Mouse (Mus musculus): ENCODE measurements around the gene Wee1. TPM values are rescaled to one million over a fixed set of nuclear protein-coding genes. Genes with fewer than 3 reads are reported as not detected.
"Not testable (repeated sequence)": the region's sequence is repeated elsewhere in the genome, so short reads cannot be mapped to it uniquely, and the experiment has no call there.

Gene Wee1
- polyA plus RNA-seq, 1 experiment = 4.1 TPM

DNA sequence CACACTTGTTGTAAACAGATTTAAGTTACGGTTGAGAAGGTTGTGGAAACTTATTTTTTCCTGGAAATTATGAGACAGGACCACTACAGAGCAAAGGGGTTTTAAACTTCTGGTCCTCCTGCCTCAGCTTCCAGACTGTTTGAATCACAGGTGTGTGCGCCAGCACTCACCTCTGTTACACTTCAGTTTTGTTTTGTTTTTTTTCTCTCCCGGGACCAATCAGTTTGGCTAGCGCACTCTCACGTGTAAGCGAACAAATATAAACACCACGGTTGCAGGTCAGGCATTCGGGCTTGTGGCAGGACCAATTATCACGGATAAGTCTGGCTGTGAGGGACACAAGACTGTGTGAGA lies 707 bp upstream of the Wee1 start:
- H3K4me3 ChIP-seq (replicated peaks) = peak overlapping the region; percentile 100
- peaks cover 35% of the 10 kb centered on the region for H3K4me1 ChIP-seq
- H3K36me3 ChIP-seq (replicated peaks; ENCODE audit: low read length) = peaks cover under 1% of the 10 kb centered on the region
- no peaks in the 10 kb centered on the region for H3K27me3 ChIP-seq (replicated peaks)
- no peak for TF ChIP-seq FLI1 (IDR thresholded peaks at IDR 0.05; ENCODE audit: low read length)
- no peaks in the 10 kb centered on the region for H3K9me3 ChIP-seq

DNA sequence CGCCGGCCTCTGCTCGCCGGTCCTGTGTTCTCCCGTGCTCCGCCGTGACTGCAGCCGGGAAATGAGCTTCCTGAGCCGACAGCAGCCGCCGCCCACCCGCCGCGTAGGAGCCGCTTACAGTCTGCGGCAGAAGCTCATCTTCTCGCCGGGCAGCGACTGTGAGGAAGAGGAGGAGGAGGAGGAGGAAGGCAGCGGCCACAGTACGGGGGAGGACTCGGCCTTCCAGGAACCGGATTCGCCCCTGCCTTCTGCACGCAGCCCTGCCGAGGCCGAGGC lies 381 bp downstream of the Wee1 start:
- Histone ChIP-seq H3K4me1 (peaks cover 30% of the 10 kb centered on the region), H3K36me3 (replicated peaks; ENCODE audit: low read length) (peaks cover 8% of the 10 kb centered on the region), H3K9me3 (no peaks in the 10 kb centered on the region), H3K4me3 (replicated peaks) (peak overlapping the region; percentile 100), H3K27me3 (replicated peaks) (no peaks in the 10 kb centered on the region)
- no peak for TF ChIP-seq GATA1 (IDR thresholded peaks at IDR 0.05; ENCODE audit: borderline replicate concordance, low read length)
- TF ChIP-seq FLI1 (IDR thresholded peaks at IDR 0.05; ENCODE audit: low read length) = no peak

DNA sequence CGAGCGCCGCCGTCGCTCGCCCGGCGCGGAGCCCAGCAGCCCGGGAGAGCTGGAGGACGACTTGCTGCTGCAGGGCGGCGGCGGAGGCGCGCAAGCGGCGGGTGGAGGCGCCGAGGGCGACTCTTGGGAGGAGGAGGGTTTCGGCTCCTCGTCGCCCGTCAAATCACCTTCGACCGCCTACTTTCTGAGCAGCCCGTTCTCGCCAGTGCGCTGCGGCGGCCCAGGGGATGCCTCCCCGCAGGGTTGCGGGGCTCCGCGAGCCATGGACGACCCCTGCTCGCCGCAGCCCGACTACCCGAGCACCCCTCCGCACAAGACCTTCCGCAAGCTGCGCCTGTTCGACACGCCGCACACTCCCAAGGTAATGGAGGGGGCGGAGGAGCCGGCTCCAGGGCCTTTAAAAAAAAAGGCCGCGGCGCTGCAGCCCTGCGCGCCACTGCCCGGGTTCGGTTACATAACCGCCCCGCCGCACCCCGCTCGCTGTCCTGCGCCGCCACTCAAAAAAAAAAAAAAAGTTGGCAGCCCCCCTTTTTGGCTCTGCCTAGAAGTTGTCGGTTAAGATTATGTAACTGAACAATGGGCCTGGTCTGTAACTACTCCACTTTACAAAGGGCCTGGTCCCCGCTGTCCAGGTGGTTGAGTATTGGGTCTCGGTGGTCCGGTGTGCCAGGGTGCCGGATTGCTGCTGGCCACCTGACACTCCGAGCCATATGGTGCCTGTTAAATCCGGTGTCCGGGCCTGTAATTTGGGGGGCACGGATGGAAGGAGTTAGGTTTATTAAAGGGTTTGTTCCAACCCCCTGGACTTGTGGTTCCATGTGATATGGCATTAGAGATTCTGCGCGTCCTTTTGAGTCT lies 948 bp downstream of the Wee1 start:
- Histone ChIP-seq H3K36me3 (replicated peaks; ENCODE audit: low read length) (peaks cover 14% of the 10 kb centered on the region), H3K27me3 (replicated peaks) (no peaks in the 10 kb centered on the region), H3K9me3 (no peaks in the 10 kb centered on the region), H3K4me1 (peaks cover 32% of the 10 kb centered on the region), H3K4me3 (replicated peaks) (peak overlapping the region; percentile 100)
- TF ChIP-seq FLI1 (IDR thresholded peaks at IDR 0.05; ENCODE audit: low read length) (no peak), GATA1 (IDR thresholded peaks at IDR 0.05; ENCODE audit: borderline replicate concordance, low read length) (no peak)

DNA sequence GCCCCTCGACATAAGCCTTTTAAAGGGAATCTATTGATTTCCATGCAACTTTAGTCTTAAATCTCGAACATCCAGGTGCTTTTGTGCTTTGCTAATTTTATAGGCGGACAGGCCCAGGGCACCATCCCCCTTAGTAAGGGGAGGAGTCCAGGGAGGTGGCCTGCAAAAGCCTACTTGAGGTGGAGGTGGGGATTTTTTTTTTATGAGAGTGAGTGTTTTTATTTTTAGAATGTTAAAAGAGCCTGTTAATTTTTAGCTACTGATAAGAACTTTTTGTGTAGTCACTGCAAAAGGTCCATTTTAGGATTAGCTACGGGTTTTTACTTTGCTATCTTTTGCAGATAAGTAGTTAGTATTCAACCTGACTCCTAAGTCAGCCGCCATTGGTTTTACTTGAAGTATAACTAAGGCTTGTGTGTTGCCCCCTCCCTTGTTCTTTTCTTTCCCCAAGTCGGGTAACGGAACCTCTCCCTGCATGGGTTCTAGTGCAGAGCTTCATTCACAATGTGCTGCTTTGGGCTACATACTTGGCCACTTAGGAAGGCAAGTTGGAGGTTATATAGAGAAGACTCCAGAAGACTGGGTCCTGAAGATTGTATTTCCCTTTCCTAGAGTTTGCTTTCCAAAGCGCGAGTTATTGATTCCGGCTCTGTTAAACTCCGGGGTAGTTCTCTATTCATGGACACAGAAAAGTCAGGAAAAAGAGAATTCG lies 2.2 kb downstream of the Wee1 start:
- Histone ChIP-seq H3K36me3 (replicated peaks; ENCODE audit: low read length) (peaks cover 20% of the 10 kb centered on the region), H3K4me3 (replicated peaks) (peak overlapping the region; percentile 100), H3K9me3 (no peaks in the 10 kb centered on the region), H3K4me1 (peaks cover 41% of the 10 kb centered on the region), H3K27me3 (replicated peaks) (no peaks in the 10 kb centered on the region)
- TF ChIP-seq GATA1 (IDR thresholded peaks at IDR 0.05; ENCODE audit: borderline replicate concordance, low read length) (no peak), FLI1 (IDR thresholded peaks at IDR 0.05; ENCODE audit: low read length) (no peak)

DNA sequence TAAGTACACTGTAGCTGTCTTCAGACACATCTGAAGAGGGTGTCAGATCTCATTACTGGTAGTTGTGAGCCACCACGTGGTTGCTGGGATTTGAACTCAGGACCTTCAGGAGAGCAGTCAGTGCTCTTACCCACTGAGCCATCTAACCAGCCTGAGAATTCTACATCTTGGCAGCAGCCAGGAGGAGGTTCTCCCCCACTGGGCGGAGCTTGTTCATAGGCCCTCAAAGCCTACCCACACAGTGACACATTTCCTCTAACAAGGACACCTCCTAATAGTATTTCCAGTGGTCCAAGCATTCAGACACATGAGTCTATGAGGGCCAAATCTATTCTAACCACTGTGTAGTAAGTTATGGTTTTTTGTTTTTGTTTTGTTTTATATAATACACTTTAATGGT lies 6.7 kb downstream of the Wee1 start:
- no peaks in the 10 kb centered on the region for H3K9me3 ChIP-seq
- H3K4me3 ChIP-seq (replicated peaks) = no peak overlapping the region
- TF ChIP-seq FLI1 (IDR thresholded peaks at IDR 0.05; ENCODE audit: low read length) (no peak), GATA1 (IDR thresholded peaks at IDR 0.05; ENCODE audit: borderline replicate concordance, low read length) (no peak)
- H3K27me3 ChIP-seq (replicated peaks) = no peaks in the 10 kb centered on the region
- H3K4me1 ChIP-seq = peaks cover 37% of the 10 kb centered on the region
- H3K36me3 ChIP-seq (replicated peaks; ENCODE audit: low read length) = peaks cover 62% of the 10 kb centered on the region

DNA sequence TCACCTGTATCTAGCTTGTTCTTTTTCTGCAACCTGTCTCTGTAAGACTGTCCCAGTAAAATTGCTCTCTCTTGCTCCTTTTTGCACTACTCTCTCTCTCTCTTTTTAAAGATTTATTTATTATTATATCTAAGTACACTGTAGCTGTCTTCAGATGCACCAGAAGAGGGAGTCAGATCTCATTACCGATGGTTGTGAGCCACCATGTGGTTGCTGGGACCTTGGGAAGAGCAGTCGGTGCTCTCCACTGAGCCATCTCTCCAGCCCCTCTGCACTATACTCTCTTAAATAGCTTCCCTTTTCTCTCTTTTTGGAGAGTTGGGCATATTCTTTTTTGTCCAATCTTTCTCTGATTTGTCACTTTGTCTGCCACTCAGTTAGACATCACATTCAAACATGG lies 10.4 kb downstream of the Wee1 start:
- not testable (repeated sequence) for H3K9me3 ChIP-seq; H3K4me3 ChIP-seq (replicated peaks); H3K27me3 ChIP-seq (replicated peaks)
- Histone ChIP-seq H3K36me3 (replicated peaks; ENCODE audit: low read length) (peaks cover 83% of the 10 kb centered on the region), H3K4me1 (peaks cover 23% of the 10 kb centered on the region)

DNA sequence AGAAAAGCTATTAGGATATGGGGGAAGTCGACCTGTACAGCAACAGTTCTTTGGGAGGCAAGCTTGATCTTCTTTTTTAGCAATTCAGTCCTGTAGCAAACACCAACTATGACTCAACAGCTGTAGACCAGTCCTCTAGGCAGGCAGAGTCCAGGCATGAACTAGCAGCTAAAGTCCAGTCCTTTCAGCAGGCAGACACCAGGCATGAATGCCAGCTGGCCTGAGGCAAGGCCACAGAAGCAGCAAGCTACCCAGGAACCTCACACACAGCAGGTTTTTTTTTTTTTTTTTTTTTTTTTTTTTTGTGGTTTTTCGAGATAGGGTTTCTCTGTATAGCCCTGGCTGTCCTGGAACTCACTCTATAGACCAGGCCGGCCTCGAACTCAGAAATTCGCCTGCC lies 12.1 kb downstream of the Wee1 start:
- Histone ChIP-seq H3K36me3 (replicated peaks; ENCODE audit: low read length) (peaks cover 88% of the 10 kb centered on the region), H3K4me3 (replicated peaks) (no peak overlapping the region), H3K4me1 (peaks cover 16% of the 10 kb centered on the region), H3K27me3 (replicated peaks) (no peaks in the 10 kb centered on the region), H3K9me3 (no peaks in the 10 kb centered on the region)
- TF ChIP-seq GATA1 (IDR thresholded peaks at IDR 0.05; ENCODE audit: borderline replicate concordance, low read length) = no peak
- TF ChIP-seq FLI1 (IDR thresholded peaks at IDR 0.05; ENCODE audit: low read length) = no peak

DNA sequence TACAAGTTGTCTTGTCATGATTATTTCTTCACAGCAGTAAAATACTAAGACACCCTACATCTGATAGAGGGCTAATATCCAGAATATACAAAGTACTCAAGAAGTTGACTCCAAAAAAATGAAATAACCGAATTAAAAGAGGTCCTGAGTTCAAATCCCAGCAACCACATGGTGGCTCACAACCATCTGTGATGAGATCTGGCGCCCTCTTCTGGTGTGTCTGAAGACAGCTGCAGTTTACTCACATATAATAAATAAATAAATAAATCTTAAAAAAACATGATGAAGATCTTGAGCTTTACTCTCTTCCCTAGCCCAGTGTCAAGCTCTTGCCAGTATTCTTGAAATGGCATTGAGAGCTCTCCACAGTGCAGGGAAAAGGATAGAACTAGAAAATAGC lies 16.7 kb downstream of the Wee1 start:
- TF ChIP-seq FLI1 (IDR thresholded peaks at IDR 0.05; ENCODE audit: low read length) (no peak), GATA1 (IDR thresholded peaks at IDR 0.05; ENCODE audit: borderline replicate concordance, low read length) (no peak)
- no peaks in the 10 kb centered on the region for H3K27me3 ChIP-seq (replicated peaks)
- H3K36me3 ChIP-seq (replicated peaks; ENCODE audit: low read length) = peaks cover 90% of the 10 kb centered on the region

DNA sequence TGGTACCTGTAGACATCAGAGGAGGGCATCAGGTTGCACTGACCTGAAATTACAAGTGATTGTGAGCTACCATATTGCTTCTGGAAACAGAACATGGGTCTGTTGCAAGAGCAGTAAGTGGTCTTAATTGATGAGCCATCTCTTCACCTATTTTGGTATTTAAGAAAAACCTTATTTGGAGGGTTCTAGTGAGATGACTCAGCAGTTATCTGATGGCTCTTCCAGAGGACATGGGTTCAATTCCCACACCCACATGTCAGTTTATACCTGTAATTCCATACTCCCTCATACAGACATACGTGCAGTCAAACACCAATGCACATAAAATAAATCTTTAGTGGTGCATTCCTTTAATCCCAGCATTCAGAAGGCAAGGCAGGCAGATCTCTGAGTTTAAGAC lies 22.0 kb downstream of the Wee1 start:
- TF ChIP-seq GATA1 (IDR thresholded peaks at IDR 0.05; ENCODE audit: borderline replicate concordance, low read length) = no peak
- TF ChIP-seq FLI1 (IDR thresholded peaks at IDR 0.05; ENCODE audit: low read length) = no peak
- H3K4me1 ChIP-seq = peaks cover 9% of the 10 kb centered on the region
- peaks cover 72% of the 10 kb centered on the region for H3K36me3 ChIP-seq (replicated peaks; ENCODE audit: low read length)
- H3K4me3 ChIP-seq (replicated peaks) = no peak overlapping the region
- no peaks in the 10 kb centered on the region for H3K9me3 ChIP-seq
- H3K27me3 ChIP-seq (replicated peaks) = no peaks in the 10 kb centered on the region

More for the DNA sequence above, 16.7 kb downstream of the Wee1 start:
- Histone ChIP-seq H3K4me3 (replicated peaks) (no peak overlapping the region), H3K4me1 (peaks cover 11% of the 10 kb centered on the region), H3K9me3 (no peaks in the 10 kb centered on the region)

DNA sequence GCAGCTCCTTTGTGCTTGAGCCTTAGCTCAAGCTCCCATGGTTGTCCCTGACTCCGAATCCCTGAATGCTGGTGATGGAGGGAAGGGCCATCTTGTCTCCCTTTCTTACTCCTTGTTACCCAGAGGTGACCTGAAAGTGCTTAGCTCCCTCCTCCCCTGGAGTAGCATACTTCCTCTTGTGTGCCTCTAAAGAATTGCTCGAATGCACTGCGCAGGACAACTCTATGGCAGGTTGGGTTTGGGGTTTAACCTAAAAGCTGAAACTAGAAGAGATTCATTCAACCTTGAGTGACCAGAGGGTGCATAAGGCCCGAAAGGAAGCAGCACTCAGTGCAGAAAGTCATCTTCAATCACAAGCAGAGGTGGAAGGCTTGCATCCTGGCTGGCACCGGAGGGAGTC lies 31.0 kb downstream of the Wee1 start:
- H3K4me1 ChIP-seq = peaks cover 18% of the 10 kb centered on the region
- H3K9me3 ChIP-seq = no peaks in the 10 kb centered on the region
- H3K36me3 ChIP-seq (replicated peaks; ENCODE audit: low read length) = peaks cover 3% of the 10 kb centered on the region
- peaks cover 5% of the 10 kb centered on the region for H3K27me3 ChIP-seq (replicated peaks)
- no peak for TF ChIP-seq GATA1 (IDR thresholded peaks at IDR 0.05; ENCODE audit: borderline replicate concordance, low read length)
- no peak for TF ChIP-seq FLI1 (IDR thresholded peaks at IDR 0.05; ENCODE audit: low read length)
- no peak overlapping the region for H3K4me3 ChIP-seq (replicated peaks)

All from megakaryocyte, embryonic 14.5 days (primary cell).